Mouse (Mus musculus) limb, embryonic 14.5 days (tissue): ENCODE results near the gene Myef2. TPM values are rescaled to one million over a fixed set of nuclear protein-coding genes. Genes with fewer than 3 reads are reported as not detected.
A peak's percentile ranks its signal among the peaks of the same experiment; 100 is the strongest.

ENCODE experiments used
- ATAC-seq: fragments of 200-750 bp; cut with Nextera tagmentation; 2 replicates; pipeline ENCODE4 v1.8.0; 2017; ENCODE audit warnings: low read depth, moderate number of reproducible peaks, moderate TSS enrichment; ENCODE audit not compliant: low FRiP score
- DNase-seq: peaks from one replicate; pipeline ENCODE4 v3.0.0-alpha.2; 2015; ENCODE audit warnings: low spot score
- H3K27ac ChIP-seq: fragments of 300-500 bp; sonication (generic); replicated peaks from 2 replicates; pipeline ENCODE4 v1.5.1; 2014; ENCODE audit warnings: low read depth, mild to moderate bottlenecking, low read length, moderate library complexity, mixed read lengths
- H3K27me3 ChIP-seq: fragments of 300-500 bp; sonication (generic); 2 replicates; pipeline ENCODE4 v1.6.1; 2014; ENCODE audit warnings: low read length, mixed read lengths; ENCODE audit not compliant: control insufficient read depth, insufficient read depth
- H3K36me3 ChIP-seq: fragments of 300-500 bp; sonication (generic); 2 replicates; pipeline ENCODE4 v1.6.1; 2014; ENCODE audit warnings: mild to moderate bottlenecking, low read length, moderate library complexity, mixed read lengths; ENCODE audit not compliant: control insufficient read depth, insufficient read depth
- H3K4me1 ChIP-seq: fragments of 300-500 bp; sonication (generic); 2 replicates; pipeline ENCODE4 v1.6.1; 2014; ENCODE audit warnings: antibody characterized with exemption, low read length, mixed read lengths; ENCODE audit not compliant: control insufficient read depth, insufficient read depth
- H3K4me2 ChIP-seq: fragments of 300-500 bp; sonication (generic); replicated peaks from 2 replicates; pipeline ENCODE4 v1.6.1; 2014; ENCODE audit warnings: low read depth, mild to moderate bottlenecking, low read length, moderate library complexity; ENCODE audit not compliant: severe bottlenecking
- H3K4me3 ChIP-seq: fragments of 300-500 bp; sonication (generic); replicated peaks from 2 replicates; pipeline ENCODE4 v1.5.1; 2014; ENCODE audit warnings: low read length
- H3K9ac ChIP-seq: fragments of 300-500 bp; sonication (generic); 2 replicates; pipeline ENCODE4 v1.6.1; 2014; ENCODE audit warnings: mild to moderate bottlenecking, low read depth, low read length, moderate library complexity; ENCODE audit not compliant: severe bottlenecking
- H3K9me3 ChIP-seq: fragments of 300-500 bp; sonication (generic); 2 replicates; pipeline ENCODE4 v1.6.1; 2016; ENCODE audit warnings: low read length; ENCODE audit not compliant: control insufficient read depth
- POLR2A ChIP-seq: fragments of 200-500 bp; IDR thresholded peaks from 2 replicates; pipeline ENCODE4 v1.8.0; 2012; ENCODE audit warnings: inconsistent platforms, mild to moderate bottlenecking, moderate library complexity, borderline replicate concordance; ENCODE audit not compliant: insufficient read depth, insufficient read length; ENCODE audit errors: extremely low read depth
- WGBS: fragments of 180-500 bp; shearing (Covaris S2); extraction: QIAGEN DNeasy Blood & Tissue Kit; methylation state at CpG from one replicate; pipeline ENCODE4 v1.1.7; 2014; 5-methylcytosine and 5-hydroxymethylcytosine counted together
- polyA plus RNA-seq, 2 experiments: library from polyadenylated mRNA; depleted of rRNA in 1 of 2; stranded (reverse) in 1 of 2; unstranded in 1 of 2; fragments of >200 nt; fragmentation: Nextera tagmentation in 1 of 2; extraction: Ambion mirVana in 1 of 2; gene quantifications; 2 replicates each; pipeline versions ENCODE4 v1.2.1 to v1.2.3; 2012 to 2014

The Myef2 gene
- 75.8 and 96.5 TPM in 2 replicates for polyA plus RNA-seq (2012; rRNA removed)
- polyA plus RNA-seq (2014; fragmentation: Nextera tagmentation; extraction: Ambion mirVana), result 103 and 113 TPM in 2 replicates

- H3K27ac ChIP-seq, result peak within 1 kb of the TSS; percentile 92
- 2% methylated on average over 19 of the region's 48 CpGs for WGBS
- H3K9me3 ChIP-seq, result no peaks in the 10 kb centered on the region
- H3K4me2 ChIP-seq, result peak within 1 kb of the TSS; percentile 56
- no peak for TF ChIP-seq POLR2A
- DNase-seq (peak; percentile 75), ATAC-seq (peak; percentile 90)
- H3K9ac ChIP-seq, result peak within 1 kb of the TSS; percentile 98
- H3K36me3 ChIP-seq, result no peaks in the 10 kb centered on the region
- H3K4me3 ChIP-seq, result peak within 1 kb of the TSS; percentile 77
- H3K4me1 ChIP-seq, result peaks cover 12% of the 10 kb centered on the region
- no peaks in the 10 kb centered on the region for H3K27me3 ChIP-seq
Observed at GRCm38 (mm10) chr2:125123477-125123852, at the start of gene Myef2. TSS of gene Myef2 (minus strand) at chr2:125123661.

GRCm38 (mm10) chr2:125162012-125162470 is 38.6 kb upstream of the Myef2 start:
- TF ChIP-seq POLR2A, result no peak
- no peaks in the 10 kb centered on the region for H3K27me3 ChIP-seq
- DNase-seq (no peak), ATAC-seq (no peak)
- no peaks in the 10 kb centered on the region for H3K9me3 ChIP-seq
- no peak overlapping the region for H3K27ac ChIP-seq
- no peaks in the 10 kb centered on the region for H3K4me1 ChIP-seq
- WGBS, result 67% methylated on average over 4 of the region's 4 CpGs
- H3K36me3 ChIP-seq, result no peaks in the 10 kb centered on the region
- no peak overlapping the region for H3K4me2 ChIP-seq
- H3K4me3 ChIP-seq, result no peak overlapping the region
- H3K9ac ChIP-seq, result no peak overlapping the region

GRCm38 (mm10) chr2:125155504-125155903 is 32.0 kb upstream of the Myef2 start:
- Histone ChIP-seq H3K9me3 (no peaks in the 10 kb centered on the region), H3K4me2 (no peak overlapping the region), H3K36me3 (no peaks in the 10 kb centered on the region), H3K4me1 (no peaks in the 10 kb centered on the region), H3K9ac (no peak overlapping the region), H3K27me3 (no peaks in the 10 kb centered on the region), H3K4me3 (no peak overlapping the region), H3K27ac (no peak overlapping the region)
- WGBS, result 13% methylated on average over 2 of the region's 2 CpGs
- ATAC-seq (no peak), DNase-seq (no peak)
- no peak for TF ChIP-seq POLR2A

- no peak overlapping the region for H3K4me2 ChIP-seq
- WGBS, result 85% methylated on average over 9 of the region's 9 CpGs
- H3K27me3 ChIP-seq, result no peaks in the 10 kb centered on the region
- no peak overlapping the region for H3K9ac ChIP-seq
- no peaks in the 10 kb centered on the region for H3K4me1 ChIP-seq
- H3K36me3 ChIP-seq, result no peaks in the 10 kb centered on the region
- DNase-seq, result no peak
- H3K4me3 ChIP-seq, result no peak overlapping the region
- no peak for TF ChIP-seq POLR2A
- no peaks in the 10 kb centered on the region for H3K9me3 ChIP-seq
- no peak for ATAC-seq
- no peak overlapping the region for H3K27ac ChIP-seq
Observed at GRCm38 (mm10) chr2:125154294-125154693, 30.8 kb upstream of the Myef2 start.

GRCm38 (mm10) chr2:125152388-125152787 is 28.9 kb upstream of the Myef2 start, which contains the start of gene Slc12a1:
TSS of gene Slc12a1 (plus strand) at chr2:125152505.
- Histone ChIP-seq H3K9ac (no peak within 1 kb of the TSS), H3K4me3 (no peak within 1 kb of the TSS), H3K4me2 (no peak within 1 kb of the TSS), H3K27me3 (no peaks in the 10 kb centered on the region), H3K4me1 (no peaks in the 10 kb centered on the region), H3K27ac (no peak within 1 kb of the TSS), H3K36me3 (no peaks in the 10 kb centered on the region), H3K9me3 (no peaks in the 10 kb centered on the region)
- no peak for TF ChIP-seq POLR2A
- ATAC-seq, result no peak
- DNase-seq, result no peak
- 85% methylated on average over 6 of the region's 6 CpGs for WGBS

GRCm38 (mm10) chr2:125142336-125142735 is 18.9 kb upstream of the Myef2 start:
- no peak overlapping the region for H3K9ac ChIP-seq
- no peaks in the 10 kb centered on the region for H3K36me3 ChIP-seq
- TF ChIP-seq POLR2A, result no peak
- H3K9me3 ChIP-seq, result no peaks in the 10 kb centered on the region
- no peak overlapping the region for H3K27ac ChIP-seq
- no peak overlapping the region for H3K4me3 ChIP-seq
- H3K27me3 ChIP-seq, result no peaks in the 10 kb centered on the region
- DNase-seq, result no peak
- ATAC-seq, result no peak
- H3K4me2 ChIP-seq, result no peak overlapping the region
- H3K4me1 ChIP-seq, result no peaks in the 10 kb centered on the region
